Mouse (Mus musculus) olfactory bulb, adult 2 months (tissue): ENCODE data around the gene Macf1. TPM values are rescaled to one million over a fixed set of nuclear protein-coding genes. Genes with fewer than 3 reads are reported as not detected.
"Not testable (repeated sequence)": the region's sequence is repeated elsewhere in the genome, so short reads cannot be mapped to it uniquely, and the experiment has no call there.

Experiments
- H3K27ac ChIP-seq: fragments of 200-500 bp; 2 replicates; pipeline ENCODE4 v1.5.1; 2012; ENCODE audit warnings: low read depth, low read length; ENCODE audit not compliant: insufficient read depth
- H3K4me1 ChIP-seq: fragments of 200-500 bp; 2 replicates; pipeline ENCODE4 v1.6.1; 2012; ENCODE audit warnings: low read length; ENCODE audit not compliant: control insufficient read depth, insufficient read depth
- H3K4me3 ChIP-seq: fragments of 200-500 bp; 2 replicates; pipeline ENCODE4 v1.5.1; 2012; ENCODE audit warnings: mild to moderate bottlenecking, low read depth, low read length, moderate library complexity; ENCODE audit not compliant: insufficient read depth
- CTCF ChIP-seq: fragments of 200-500 bp; IDR thresholded peaks from 2 replicates; pipeline ENCODE4 v1.5.1; 2012; ENCODE audit warnings: low read depth, mild to moderate bottlenecking, low read length, moderate library complexity; ENCODE audit not compliant: insufficient read depth
- POLR2A ChIP-seq: fragments of 200-500 bp; IDR thresholded peaks from 2 replicates; pipeline ENCODE4 v1.6.1; 2012; ENCODE audit warnings: mild to moderate bottlenecking, low read depth, low read length, moderate library complexity; ENCODE audit not compliant: insufficient read depth
- WGBS: fragments of 180-500 bp; shearing (Covaris S2); methylation state at CpG from one replicate; pipeline ENCODE4 v1.1.7; 2018; 5-methylcytosine and 5-hydroxymethylcytosine counted together
- polyA plus RNA-seq: library from polyadenylated mRNA; stranded (reverse); fragments of >200 nt; gene quantifications from 2 replicates; pipeline ENCODE4 v1.2.4, GENCODE M21; 2012; ENCODE audit warnings: low replicate concordance; ENCODE audit not compliant: missing spikeins, insufficient read depth, insufficient read length

The Macf1 gene
- polyA plus RNA-seq, 1 experiment: 508 TPM

DNA sequence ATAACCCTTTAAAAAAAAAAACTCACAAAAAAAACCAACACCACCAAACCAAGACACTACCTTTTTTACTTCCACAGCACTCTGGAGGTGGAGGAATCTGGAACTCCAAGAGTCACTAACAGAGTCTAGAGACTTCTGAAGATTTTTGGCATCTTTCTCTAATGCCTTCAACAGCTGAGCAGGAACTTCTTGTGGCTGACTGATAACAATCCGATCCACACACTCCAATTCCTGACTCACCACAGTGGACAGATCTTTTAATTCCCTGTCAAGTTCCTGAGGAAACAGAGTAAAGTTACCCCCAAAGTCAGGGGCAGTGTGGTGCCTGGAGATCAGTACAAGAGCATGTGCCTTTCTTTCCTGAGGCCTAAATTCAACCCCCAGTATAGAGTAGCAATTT lies 218.4 kb downstream of the Macf1 start:
- TF ChIP-seq POLR2A (no peak), CTCF (no peak)
- no peak overlapping the region for H3K4me3 ChIP-seq
- H3K27ac ChIP-seq: no peak overlapping the region
- no peaks in the 10 kb centered on the region for H3K4me1 ChIP-seq
- WGBS: 69% methylated on average over 1 of the region's 1 CpGs

- no peak overlapping the region for H3K27ac ChIP-seq
- 0 out of 2 replicates have a peak, but pooled peaks cover 2% of the 10 kb centered on the region for H3K4me1 ChIP-seq
- TF ChIP-seq CTCF (no peak), POLR2A (no peak)
- no peak overlapping the region for H3K4me3 ChIP-seq
- 61% methylated on average over 8 of the region's 8 CpGs for WGBS
Observed at GRCm38 (mm10) chr4:123460595-123461272, 223.4 kb downstream of the Macf1 start.

DNA sequence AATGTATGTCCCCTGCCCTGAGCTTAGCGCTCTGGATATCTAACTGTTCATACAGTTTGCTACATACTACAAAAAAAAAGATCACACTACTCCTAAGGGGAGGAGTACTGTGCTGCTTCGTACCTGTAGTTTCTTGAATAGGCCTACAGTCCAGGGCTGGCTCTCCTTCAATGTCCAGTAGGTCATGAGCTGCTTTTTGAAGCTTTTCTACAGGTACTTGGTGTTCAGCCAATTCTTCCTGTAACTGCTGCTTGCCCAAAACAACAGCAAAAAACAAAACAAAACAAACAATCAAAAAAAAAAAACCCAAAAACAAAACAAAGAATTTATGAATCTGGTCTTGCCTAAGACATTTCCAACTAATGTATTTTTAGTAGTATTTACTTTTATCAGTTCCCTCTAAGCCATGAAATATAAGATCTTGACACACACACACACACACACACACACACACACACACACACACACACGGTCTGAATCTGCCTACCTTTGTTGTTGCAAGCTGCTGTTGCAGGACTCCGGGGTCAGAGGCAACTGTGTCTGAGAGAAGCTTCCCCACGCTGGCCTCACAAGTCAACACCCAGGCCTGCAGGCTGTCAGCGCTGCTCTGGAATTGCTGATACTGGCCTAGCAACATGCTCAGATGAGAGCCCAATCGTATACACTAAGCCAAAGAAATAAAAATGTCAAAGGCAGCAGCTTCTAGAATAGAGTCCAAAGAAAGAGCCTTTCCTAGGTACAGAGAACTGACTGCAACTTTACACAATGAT lies 229.1 kb downstream of the Macf1 start:
- no peak for TF ChIP-seq POLR2A
- TF ChIP-seq CTCF: no peak
- Histone ChIP-seq H3K4me3 (no peak overlapping the region), H3K4me1 (0 out of 2 replicates have a peak, but pooled peaks cover 2% of the 10 kb centered on the region), H3K27ac (no peak overlapping the region)
- WGBS: 73% methylated on average over 7 of the region's 7 CpGs

- WGBS: 86% methylated on average over 1 of the region's 1 CpGs
- H3K4me1 ChIP-seq: 0 out of 2 replicates have a peak, but pooled peaks cover 2% of the 10 kb centered on the region
- TF ChIP-seq POLR2A (no peak), CTCF (no peak)
- H3K27ac ChIP-seq: no peak overlapping the region
- no peak overlapping the region for H3K4me3 ChIP-seq
Observed at GRCm38 (mm10) chr4:123453729-123454128, 230.4 kb downstream of the Macf1 start.

GRCm38 (mm10) chr4:123451991-123452390 lies 232.2 kb downstream of the Macf1 start:
- 76% methylated on average over 3 of the region's 3 CpGs for WGBS
- H3K27ac ChIP-seq: no peak overlapping the region
- H3K4me3 ChIP-seq: no peak overlapping the region
- TF ChIP-seq POLR2A (no peak), CTCF (no peak)
- 0 out of 2 replicates have a peak, but pooled peaks cover 2% of the 10 kb centered on the region for H3K4me1 ChIP-seq

- Histone ChIP-seq H3K4me3 (no peak overlapping the region), H3K27ac (no peak overlapping the region), H3K4me1 (no peaks in the 10 kb centered on the region)
- TF ChIP-seq CTCF: no peak
- no peak for TF ChIP-seq POLR2A
Observed at GRCm38 (mm10) chr4:123449304-123449703, 234.9 kb downstream of the Macf1 start.

- TF ChIP-seq CTCF (no peak), POLR2A (no peak)
- Histone ChIP-seq H3K27ac (no peak overlapping the region), H3K4me3 (no peak overlapping the region), H3K4me1 (no peaks in the 10 kb centered on the region)
- 87% methylated on average over 2 of the region's 2 CpGs for WGBS
Observed at GRCm38 (mm10) chr4:123448015-123448414, 236.1 kb downstream of the Macf1 start.

GRCm38 (mm10) chr4:123447251-123447650 lies 236.9 kb downstream of the Macf1 start:
- Histone ChIP-seq H3K27ac (no peak overlapping the region), H3K4me1 (no peaks in the 10 kb centered on the region), H3K4me3 (no peak overlapping the region)
- 51% methylated on average over 3 of the region's 3 CpGs for WGBS
- TF ChIP-seq CTCF (no peak), POLR2A (no peak)

- H3K4me1 ChIP-seq: no peaks in the 10 kb centered on the region
- no peak overlapping the region for H3K4me3 ChIP-seq
- no peak for TF ChIP-seq POLR2A
- no peak for TF ChIP-seq CTCF
- H3K27ac ChIP-seq: no peak overlapping the region
- 61% methylated on average over 7 of the region's 7 CpGs for WGBS
Observed at GRCm38 (mm10) chr4:123446754-123447153, 237.4 kb downstream of the Macf1 start.

DNA sequence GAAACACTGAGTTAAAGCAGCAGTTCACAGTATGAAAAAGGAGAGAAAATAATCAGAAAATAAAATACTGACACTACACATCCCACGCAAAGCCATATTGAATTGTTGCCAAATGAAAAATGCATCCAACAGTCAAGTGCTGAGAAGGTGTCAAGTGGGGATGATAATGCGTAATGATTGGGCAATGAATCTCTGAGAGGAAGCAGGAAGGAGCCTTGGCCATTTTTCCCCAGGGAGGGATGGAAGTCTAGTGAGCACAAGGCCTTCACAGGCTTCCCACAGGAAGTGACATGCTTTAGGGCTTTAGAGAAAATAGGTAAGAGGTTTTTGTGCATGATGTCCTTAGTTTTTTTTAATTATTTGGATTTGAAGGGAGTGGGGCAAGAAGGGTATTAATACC lies 237.9 kb downstream of the Macf1 start:
- not testable (repeated sequence) for H3K27ac ChIP-seq

More for the DNA sequence above, 237.9 kb downstream of the Macf1 start:
- not testable (repeated sequence) for H3K4me3 ChIP-seq, H3K4me1 ChIP-seq
- WGBS: 78% methylated on average over 2 of the region's 2 CpGs
